Mouse (Mus musculus): Measurements from ENCODE around the gene Hspbp1. TPM values are rescaled to one million over a fixed set of nuclear protein-coding genes. Genes with fewer than 3 reads are reported as not detected.

The Hspbp1 gene
- total RNA-seq, 2 experiments from 2014 or later: 102 to 108 TPM

GRCm38 (mm10) chr7:4647291-4647690 is 37.6 kb downstream of the Hspbp1 start:
- no peak for DNase-seq (ENCODE audit: low spot score in 2 of 2)
- intact Hi-C loops (cut with DNase I): no loop called here

- intact Hi-C loops (cut with DNase I): no loop called here
- DNase-seq (ENCODE audit: low spot score in 2 of 2): no peak
Observed at GRCm38 (mm10) chr7:4646806-4647205, 38.1 kb downstream of the Hspbp1 start.

GRCm38 (mm10) chr7:4643225-4643624 is 41.6 kb downstream of the Hspbp1 start:
- no peak for DNase-seq (ENCODE audit: low spot score in 2 of 2)
- intact Hi-C loops (cut with DNase I): loop anchor here (5.0 kb wide), 1 partner anchor 86 kb away; no protein-coding TSS in a partner anchor

- intact Hi-C loops (cut with DNase I): loop anchor here (5.0 kb wide), 1 partner anchor 85 kb away; no protein-coding TSS in a partner anchor
- no peak for DNase-seq (ENCODE audit: low spot score in 2 of 2)
Observed at GRCm38 (mm10) chr7:4641956-4642355, 42.9 kb downstream of the Hspbp1 start.

- DNase-seq (ENCODE audit: low spot score in 2 of 2): no peak
- intact Hi-C loops (cut with DNase I): loop anchor here (5.0 kb wide), 1 partner anchor 84 kb away; no protein-coding TSS in a partner anchor
Observed at GRCm38 (mm10) chr7:4641155-4641554, 43.7 kb downstream of the Hspbp1 start.

DNA sequence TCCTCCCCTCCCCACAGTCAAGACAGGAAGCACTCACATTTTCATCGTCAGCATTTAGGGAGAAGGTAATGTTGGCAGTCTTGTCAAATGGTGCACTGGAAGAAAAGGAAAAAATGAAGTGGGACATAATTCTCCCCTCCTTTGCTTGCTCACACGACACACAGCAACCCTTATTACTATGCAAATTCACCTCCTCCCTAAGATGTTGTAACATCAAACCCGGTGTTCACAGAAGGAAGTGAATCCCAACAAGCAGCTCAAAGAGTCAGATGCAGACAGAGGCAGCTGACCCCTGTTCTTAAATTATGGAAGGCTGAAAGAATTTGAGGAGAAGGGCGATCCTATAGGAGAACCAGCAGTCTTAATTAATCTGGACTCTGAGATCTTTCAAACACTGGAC is 48.7 kb downstream of the Hspbp1 start:
- no peak for DNase-seq (ENCODE audit: low spot score in 2 of 2)
- intact Hi-C loops (cut with DNase I): no loop called here

GRCm38 (mm10) chr7:4631031-4631430 is 53.8 kb downstream of the Hspbp1 start, which contains the start of gene Tmem86b:
Gene Tmem86b (minus strand): TSS chr7:4631422.
- DNase-seq (ENCODE audit: low spot score in 2 of 2): no peak
- intact Hi-C loops (cut with DNase I): no loop called here

DNA sequence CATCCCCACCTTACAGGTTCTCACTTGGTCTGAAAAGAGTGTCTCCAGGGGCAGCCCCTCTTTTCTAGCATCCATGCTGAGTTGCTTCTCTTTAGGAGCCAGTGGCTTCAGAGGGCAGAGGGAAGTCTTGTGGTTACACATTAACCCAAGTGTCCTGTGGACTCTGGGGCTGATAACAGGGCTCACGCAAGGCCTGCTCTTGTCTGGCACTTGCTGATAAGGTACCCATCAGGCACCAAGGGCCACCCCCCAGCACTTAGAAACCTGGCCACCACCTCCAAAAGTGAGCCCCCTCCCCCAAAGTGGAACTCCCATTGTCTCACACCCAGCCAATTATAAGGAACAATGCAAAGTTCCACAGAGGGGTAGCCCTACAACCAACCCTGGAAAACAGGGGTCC is 54.7 kb downstream of the Hspbp1 start:
- intact Hi-C loops (cut with DNase I): no loop called here
- DNase-seq (ENCODE audit: low spot score in 2 of 2): no peak

- DNase-seq (ENCODE audit: low spot score in 2 of 2): no peak
- intact Hi-C loops (cut with DNase I): no loop called here
Observed at GRCm38 (mm10) chr7:4629586-4629985, 55.3 kb downstream of the Hspbp1 start.

DNA sequence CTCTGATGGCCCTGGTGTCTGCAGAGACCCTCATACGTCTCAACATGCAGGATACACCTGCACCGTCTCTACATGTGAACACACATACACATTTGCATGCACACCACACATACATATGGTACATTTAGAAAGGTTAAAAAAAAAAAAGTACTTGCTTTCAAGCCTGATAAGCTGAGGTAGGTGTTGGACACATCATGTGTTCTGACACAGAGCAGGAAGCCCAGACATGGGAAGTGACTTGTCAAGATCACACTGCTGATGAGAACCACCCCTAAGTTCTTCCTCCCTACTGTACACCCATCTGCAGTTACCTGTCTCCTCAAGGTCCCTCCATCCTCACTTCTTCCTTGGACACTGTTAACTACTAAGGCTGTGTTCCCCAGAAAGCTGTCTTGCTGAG is 58.9 kb downstream of the Hspbp1 start:
- DNase-seq (ENCODE audit: low spot score in 2 of 2): no peak
- intact Hi-C loops (cut with DNase I): no loop called here

DNA sequence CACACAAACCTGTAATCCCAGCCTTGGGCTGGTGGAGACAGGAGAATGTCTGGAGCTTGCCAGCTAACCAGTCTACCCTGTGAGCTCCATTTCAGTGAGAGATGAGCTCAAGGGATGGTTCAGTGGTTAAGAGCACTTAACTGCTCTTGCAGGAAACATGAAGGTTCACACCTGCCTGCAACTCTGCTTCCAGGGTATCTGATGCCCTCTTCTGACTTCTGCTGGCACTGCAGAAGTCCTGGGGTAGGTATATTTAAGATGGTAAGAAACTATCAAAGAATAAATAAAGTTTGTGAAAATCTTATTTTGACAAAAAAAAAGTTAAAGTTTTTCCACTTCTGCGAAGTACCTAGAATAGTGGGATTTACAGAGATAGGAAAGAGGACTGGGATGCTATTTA is 60.5 kb downstream of the Hspbp1 start:
- intact Hi-C loops (cut with DNase I): loop anchor here (5.0 kb wide), 1 partner anchor 62 kb away; no protein-coding TSS in a partner anchor
- no peak for DNase-seq (ENCODE audit: low spot score in 2 of 2)

- peak; percentile 47 to 50 for DNase-seq (ENCODE audit: low spot score in 2 of 2)
- intact Hi-C loops (cut with DNase I): loop anchor here (5.0 kb wide), 1 partner anchor 61 kb away; no protein-coding TSS in a partner anchor
Observed at GRCm38 (mm10) chr7:4623544-4624189, 61.2 kb downstream of the Hspbp1 start.

DNA sequence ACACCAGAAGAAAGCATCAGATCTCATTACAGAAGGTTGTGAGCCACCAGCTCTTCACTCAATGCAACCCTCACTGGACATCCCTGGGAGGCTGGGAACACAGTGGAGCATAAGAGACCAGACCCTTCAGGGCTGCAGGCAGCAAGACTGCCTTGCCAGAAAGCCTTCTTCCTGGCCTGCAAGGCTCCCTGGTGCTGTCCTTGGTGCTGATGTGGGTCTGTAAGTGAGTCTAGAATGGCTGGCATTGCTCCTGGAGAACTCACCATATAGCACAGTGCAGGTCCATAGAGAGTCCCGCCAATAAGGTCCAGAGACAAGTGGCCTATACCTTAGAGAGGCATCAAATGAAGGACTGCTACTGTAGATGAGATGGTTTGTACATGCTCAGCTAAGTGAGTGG is 64.9 kb downstream of the Hspbp1 start:
- intact Hi-C loops (cut with DNase I): loop anchor here (5.0 kb wide), 1 partner anchor 58 kb away; no protein-coding TSS in a partner anchor
- DNase-seq (ENCODE audit: low spot score in 2 of 2): no peak

DNA sequence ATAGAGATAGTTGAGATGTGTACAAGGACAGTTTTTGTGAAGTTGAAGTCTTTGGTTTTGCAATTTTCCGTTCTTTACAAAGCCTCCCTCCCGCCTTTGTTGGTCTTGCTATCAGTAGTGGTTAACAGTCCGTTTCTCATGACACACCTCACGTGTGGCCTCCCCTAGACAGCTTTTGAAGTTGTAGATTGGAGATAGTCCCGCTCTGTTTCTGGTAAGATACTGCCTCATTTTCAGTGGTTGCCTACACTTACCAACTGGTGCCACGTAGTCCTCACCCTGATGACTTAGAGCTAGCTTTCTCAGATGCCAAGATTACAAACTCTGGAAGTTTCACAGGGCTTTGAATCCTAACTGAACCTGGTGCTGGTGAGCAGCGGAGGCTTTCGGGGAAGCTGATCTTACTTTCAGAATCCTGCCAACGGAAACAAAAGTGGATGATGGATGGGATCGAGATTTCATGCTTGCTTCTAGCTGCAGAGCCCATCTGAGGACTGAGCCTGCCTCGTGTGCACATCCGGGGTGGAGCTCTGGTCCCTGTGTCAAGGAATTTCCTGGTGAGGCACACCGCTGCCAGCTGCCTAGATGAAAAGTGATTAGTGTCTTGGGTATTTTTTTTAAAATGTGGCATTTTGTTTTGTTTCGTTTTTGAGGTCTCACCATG is 71.0 kb downstream of the Hspbp1 start:
- DNase-seq (ENCODE audit: low spot score in 2 of 2): no peak
- intact Hi-C loops (cut with DNase I): no loop called here

DNA sequence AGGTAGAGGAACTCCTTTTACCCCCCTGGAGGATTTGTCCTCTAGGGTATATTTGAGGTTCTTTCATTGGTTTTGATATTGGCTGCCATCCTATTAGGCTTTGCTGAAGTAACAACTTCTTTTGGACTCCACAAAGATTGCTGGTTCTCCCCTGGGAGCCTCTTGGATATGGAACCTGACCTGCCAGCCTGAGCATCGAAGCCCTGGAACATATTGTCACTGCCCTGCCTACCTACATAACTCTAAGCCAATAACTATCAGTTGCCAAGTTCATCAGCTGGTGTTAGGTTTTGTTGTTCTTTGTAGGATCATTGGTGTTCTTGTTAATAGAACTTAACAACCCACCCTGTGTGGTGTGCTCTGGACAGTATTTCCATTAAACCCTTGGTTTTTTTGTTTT is 71.9 kb downstream of the Hspbp1 start:
- intact Hi-C loops (cut with DNase I): no loop called here
- DNase-seq (ENCODE audit: low spot score in 2 of 2): no peak

DNA sequence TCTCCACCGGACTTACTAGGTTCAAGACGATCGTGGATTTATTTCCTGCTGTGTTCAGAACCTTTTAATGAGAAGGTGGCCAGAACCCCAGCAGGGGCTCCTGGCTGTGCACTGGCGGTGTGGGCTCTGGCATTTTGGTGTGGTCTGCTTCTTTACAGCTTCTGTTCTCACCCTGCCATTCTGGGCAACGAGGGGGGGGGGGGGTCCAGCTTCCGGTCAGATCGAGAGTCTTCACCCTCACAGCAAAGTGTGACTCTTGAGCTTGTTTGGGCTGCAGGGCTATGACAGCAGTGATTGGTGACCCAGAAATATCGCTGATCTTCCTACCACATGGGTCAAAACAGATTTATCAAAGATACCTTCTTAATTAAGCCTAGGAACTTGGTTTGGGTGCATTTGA is 72.5 kb downstream of the Hspbp1 start:
- intact Hi-C loops (cut with DNase I): no loop called here
- no peak for DNase-seq (ENCODE audit: low spot score in 2 of 2)

DNA sequence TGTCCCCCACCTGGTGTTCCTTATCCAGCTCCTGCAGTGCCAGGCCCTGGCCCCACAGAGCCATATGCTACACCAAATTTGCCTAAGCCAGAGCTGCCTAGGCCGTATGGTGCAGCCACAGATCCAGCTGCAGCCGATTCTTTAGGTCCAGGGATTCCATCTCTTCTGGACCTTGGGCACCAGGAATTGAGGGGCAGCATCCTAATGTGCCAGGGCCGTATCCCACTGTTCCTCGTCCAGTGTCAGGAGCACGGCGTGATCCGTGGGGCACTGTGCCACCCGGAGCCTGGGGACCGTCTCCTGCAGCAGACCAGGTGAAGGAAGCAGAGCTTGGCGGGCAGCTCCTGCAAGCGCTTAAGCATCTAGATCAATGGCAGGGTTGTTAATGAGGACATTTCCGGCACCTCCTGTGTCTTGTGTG is 72.9 kb downstream of the Hspbp1 start:
- intact Hi-C loops (cut with DNase I): no loop called here

GRCm38 (mm10) chr7:4611511-4611910 is 73.4 kb downstream of the Hspbp1 start:
- no peak for DNase-seq (ENCODE audit: low spot score in 2 of 2)
- intact Hi-C loops (cut with DNase I): no loop called here

More for the DNA sequence above, 72.9 kb downstream of the Hspbp1 start:
- no peak for DNase-seq (ENCODE audit: low spot score in 2 of 2)

Data from left cerebral cortex, postnatal 14 days (tissue).